Mouse (Mus musculus) testis, postnatal 10 days (tissue): ENCODE results near the gene Naa16.

Source experiments
- DNase-seq: peaks from one replicate; pipeline ENCODE4 v3.0.0; 2021; ENCODE audit warnings: low spot score

The Naa16 gene

GRCm38 (mm10) chr14:79275441-79275840 lies 115.1 kb downstream of the Naa16 start:
- no peak for DNase-seq
